Mouse (Mus musculus): ENCODE measurements at regions not wholly inside any gene's neighbourhood (a gene's known extent, or its start where the extent isn't known, plus 50 kb on each side); places are given as distances from the start of the nearest gene placed in this dataset.
A peak's percentile ranks its signal among the peaks of the same experiment; 100 is the strongest.

DNA sequence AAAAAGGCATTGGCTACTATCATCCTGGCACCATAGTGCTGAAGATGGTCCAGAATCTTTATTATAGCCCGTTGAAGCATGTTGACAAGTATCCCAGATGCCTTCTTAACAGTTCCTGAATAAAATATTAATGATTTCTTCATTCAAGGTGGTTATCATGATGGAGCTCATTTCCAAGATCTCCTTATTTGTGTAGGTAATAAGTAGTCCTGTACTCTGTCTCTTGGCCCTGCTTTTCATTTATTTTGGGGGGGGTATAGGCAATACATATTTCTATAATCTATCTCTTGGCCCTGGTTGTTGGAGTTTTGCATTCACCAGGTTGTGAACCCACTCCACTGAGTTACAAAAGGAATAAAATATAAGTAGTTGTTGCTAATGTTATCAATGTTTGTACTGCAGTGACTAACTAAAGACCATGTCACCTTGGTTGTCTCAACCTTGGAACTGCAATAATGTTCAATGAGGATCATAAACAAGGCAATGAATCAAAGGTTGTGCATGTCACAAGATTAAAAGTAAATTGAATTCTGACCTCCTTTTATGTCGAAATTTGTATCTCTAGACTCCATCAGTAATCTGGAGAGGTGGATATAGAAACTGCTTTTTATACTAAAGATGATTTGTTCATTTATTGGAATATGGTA is 592.0 kb downstream of the Cylc2 start:
- peak; percentile 97 for ATAC-seq
- H3K9me3 ChIP-seq (ENCODE audit: control insufficient read depth): no peaks in the 10 kb centered on the region
- WGBS: 29% methylated on average over 2 of the region's 2 CpGs

More for the DNA sequence above, 592.0 kb downstream of the Cylc2 start:
- Histone ChIP-seq H3K4me2 (replicated peaks; ENCODE audit: low read depth) (no peak overlapping the region), H3K4me3 (ENCODE audit: low read depth, low read length) (no peak overlapping the region), H3K9ac (ENCODE audit: low read depth, low read length) (no peak overlapping the region), H3K36me3 (ENCODE audit: control insufficient read depth, insufficient read depth) (no peaks in the 10 kb centered on the region), H3K27ac (ENCODE audit: low read depth, low read length) (peak overlapping the region; percentile 36; the same call in 1 of the 2 replicates), H3K4me1 (replicated peaks; ENCODE audit: control insufficient read depth, insufficient read depth, low read length) (no peaks in the 10 kb centered on the region), H3K27me3 (replicated peaks; ENCODE audit: control insufficient read depth, insufficient read depth, low read length) (no peaks in the 10 kb centered on the region)
- TF ChIP-seq CTCF (IDR thresholded peaks at IDR 0.05; ENCODE audit: low read depth): no peak
